Mouse (Mus musculus) heart, embryonic 14.5 days (tissue): ENCODE measurements around the gene Tmem131. TPM values are rescaled to one million over a fixed set of nuclear protein-coding genes. Genes with fewer than 3 reads are reported as not detected.

Experiments
- ATAC-seq: fragments of 200-750 bp; cut with Nextera tagmentation; 2 replicates; pipeline ENCODE4 v1.8.0; 2017; ENCODE audit warnings: low read depth, moderate TSS enrichment; ENCODE audit not compliant: insufficient number of reproducible peaks, insufficient read depth, low FRiP score
- H3K27ac ChIP-seq, 2 experiments: fragments of 200-500 bp in 1 of 2; fragments of 300-500 bp in 1 of 2; sonication (generic) in 1 of 2; replicated peaks in 1 of 2; 2 replicates each; pipeline ENCODE4 v1.5.1; 2012 to 2014; ENCODE audit warnings: low read depth in 2 of 2, low read length in 2 of 2, control low read depth in 1 of 2, mild to moderate bottlenecking in 1 of 2, mixed read lengths in 1 of 2; ENCODE audit not compliant: control insufficient read depth in 1 of 2, insufficient read depth in 1 of 2
- H3K27me3 ChIP-seq: fragments of 300-500 bp; sonication (generic); 2 replicates; pipeline ENCODE4 v1.6.1; 2014; ENCODE audit warnings: mild to moderate bottlenecking, low read length, control low read depth; ENCODE audit not compliant: control insufficient read depth, insufficient read depth
- H3K36me3 ChIP-seq: fragments of 300-500 bp; sonication (generic); 2 replicates; pipeline ENCODE4 v1.6.1; 2014; ENCODE audit warnings: mild to moderate bottlenecking, control low read depth, low read length, mixed read lengths; ENCODE audit not compliant: control insufficient read depth, insufficient read depth
- H3K4me1 ChIP-seq, 2 experiments: fragments of 200-500 bp in 1 of 2; fragments of 300-500 bp in 1 of 2; sonication (generic) in 1 of 2; 2 replicates each; pipeline ENCODE4 v1.6.1; 2012 to 2014; ENCODE audit warnings: low read length in 2 of 2, control low read depth in 1 of 2, mixed read lengths in 1 of 2; ENCODE audit not compliant: control insufficient read depth in 2 of 2, insufficient read depth in 2 of 2
- H3K4me2 ChIP-seq: fragments of 300-500 bp; sonication (generic); 2 replicates; pipeline ENCODE4 v1.6.1; 2014; ENCODE audit warnings: mild to moderate bottlenecking, low read length
- H3K4me3 ChIP-seq, 2 experiments: fragments of 200-500 bp in 1 of 2; fragments of 300-500 bp in 1 of 2; sonication (generic) in 1 of 2; 2 replicates each; pipeline ENCODE4 v1.5.1; 2012 to 2014; ENCODE audit warnings: low read length in 2 of 2, mild to moderate bottlenecking in 2 of 2, control low read depth in 1 of 2, low read depth in 1 of 2, moderate library complexity in 1 of 2; ENCODE audit not compliant: control insufficient read depth in 1 of 2, insufficient read depth in 1 of 2
- H3K9ac ChIP-seq: fragments of 300-500 bp; sonication (generic); 2 replicates; pipeline ENCODE4 v1.6.1; 2014; ENCODE audit warnings: mild to moderate bottlenecking, low read length
- H3K9me3 ChIP-seq: fragments of 300-500 bp; sonication (generic); 2 replicates; pipeline ENCODE4 v1.6.1; 2016; ENCODE audit warnings: low read length, control low read depth; ENCODE audit not compliant: control insufficient read depth
- WGBS: fragments of 180-500 bp; shearing (Covaris S2); extraction: QIAGEN DNeasy Blood & Tissue Kit; methylation state at CpG from one replicate; pipeline ENCODE4 v1.1.7; 2014; 5-methylcytosine and 5-hydroxymethylcytosine counted together
- polyA plus RNA-seq: library from polyadenylated mRNA; unstranded; fragments of >200 nt; fragmentation: Nextera tagmentation; extraction: Ambion mirVana; gene quantifications from 2 replicates; pipeline ENCODE4 v1.2.1, GENCODE M21; 2014

Tmem131 gene
- polyA plus RNA-seq: 9.5 and 10.0 TPM in 2 replicates

- H3K4me1 ChIP-seq: 0 out of 4 replicates have a peak, but pooled peaks cover 0 to 5% of the 10 kb centered on the region in 2 experiments
- no peak for ATAC-seq
- no peak within 1 kb of the TSS for H3K4me3 ChIP-seq
- H3K27me3 ChIP-seq: no peaks in the 10 kb centered on the region
- no peaks in the 10 kb centered on the region for H3K9me3 ChIP-seq
- H3K9ac ChIP-seq: no peak within 1 kb of the TSS
- 29% methylated on average over 5 of the region's 5 CpGs for WGBS
- no peaks in the 10 kb centered on the region for H3K36me3 ChIP-seq
- H3K27ac ChIP-seq: no peak within 1 kb of the TSS
- H3K4me2 ChIP-seq: no peak within 1 kb of the TSS
These were observed at the start of gene Tmem131 for GRCm38 (mm10) chr1:36943653-36944052. Gene Tmem131, minus strand, starts transcription at chr1:36943666.

- Histone ChIP-seq H3K4me1 (no peaks in the 10 kb centered on the region), H3K36me3 (no peaks in the 10 kb centered on the region), H3K9ac (no peak overlapping the region), H3K4me3 (no peak overlapping the region), H3K9me3 (no peaks in the 10 kb centered on the region), H3K27ac (no peak overlapping the region), H3K4me2 (no peak overlapping the region), H3K27me3 (no peaks in the 10 kb centered on the region)
- no peak for ATAC-seq
- WGBS: 77% methylated on average over 6 of the region's 6 CpGs
These were observed 45.1 kb upstream of the Tmem131 start for GRCm38 (mm10) chr1:36988561-36988960.

DNA sequence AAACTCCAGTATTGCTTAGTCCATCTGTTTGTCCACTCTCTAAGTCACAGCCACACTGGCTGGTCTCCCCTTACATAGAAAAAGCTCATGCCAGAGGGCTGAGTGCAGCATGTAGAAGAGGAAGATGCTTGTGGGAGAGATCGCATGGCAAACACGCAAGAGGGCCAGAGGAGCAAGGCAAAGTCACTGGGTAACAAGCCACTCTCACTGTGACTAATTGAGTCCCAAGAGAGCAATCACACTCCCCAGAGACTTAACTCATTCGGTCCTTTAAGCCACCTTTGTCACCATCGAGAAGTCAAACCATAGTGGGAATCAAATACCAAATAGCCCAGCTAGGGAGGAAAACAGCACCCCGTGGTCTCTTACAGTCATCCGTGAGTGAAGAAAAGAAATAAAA, 44.7 kb upstream of the Tmem131 start:
- Histone ChIP-seq H3K4me3 (no peak overlapping the region), H3K4me1 (no peaks in the 10 kb centered on the region), H3K9me3 (no peaks in the 10 kb centered on the region), H3K36me3 (no peaks in the 10 kb centered on the region), H3K4me2 (no peak overlapping the region), H3K9ac (no peak overlapping the region), H3K27me3 (no peaks in the 10 kb centered on the region), H3K27ac (no peak overlapping the region)
- 85% methylated on average over 6 of the region's 6 CpGs for WGBS
- ATAC-seq: no peak

DNA sequence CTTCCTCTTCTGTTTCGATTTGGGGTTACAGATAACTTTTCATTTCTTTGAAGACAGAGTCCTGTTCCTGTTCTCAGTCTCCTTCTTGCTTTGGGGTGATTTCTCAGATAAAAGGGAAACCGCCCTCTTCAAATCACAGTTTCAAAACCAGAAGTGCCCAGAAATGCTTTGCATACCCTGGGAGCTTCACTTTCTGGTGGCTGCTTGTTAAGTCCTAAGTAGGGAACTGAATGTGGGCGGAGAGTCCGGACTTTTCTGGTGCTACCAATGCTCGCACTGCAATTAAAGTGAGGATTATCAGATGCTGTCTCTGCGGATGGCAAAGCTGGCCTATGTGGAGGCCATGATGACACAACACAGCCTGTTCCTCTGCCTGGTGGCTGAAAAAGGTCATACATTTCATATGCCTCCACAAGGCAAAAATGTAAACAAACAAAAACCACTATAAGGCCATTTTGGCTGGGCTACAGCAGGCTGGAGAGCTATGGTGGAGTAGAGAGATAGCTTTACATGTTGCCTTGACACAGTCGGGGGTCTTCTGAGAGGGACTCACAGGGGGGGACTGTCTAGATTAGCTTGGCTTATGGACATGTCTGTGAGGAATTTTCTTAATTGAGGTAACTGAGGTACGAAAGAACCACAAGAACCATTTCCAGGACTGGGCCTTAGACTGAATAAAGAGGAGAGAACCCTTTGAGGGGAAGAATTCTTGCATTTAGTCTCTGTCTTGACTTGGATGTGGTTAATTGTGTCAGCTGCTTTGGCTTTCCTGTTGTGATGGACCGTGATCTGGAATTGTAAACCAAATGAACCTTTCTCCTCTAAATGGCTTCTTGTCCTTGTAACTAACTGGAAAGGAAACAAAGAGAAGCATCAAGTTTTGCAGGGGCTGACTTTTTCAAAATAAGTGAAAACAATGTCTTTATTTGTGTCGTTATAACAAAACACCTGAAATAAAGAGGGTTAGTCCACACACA, 44.0 kb upstream of the Tmem131 start:
- Histone ChIP-seq H3K4me2 (no peak overlapping the region), H3K9me3 (no peaks in the 10 kb centered on the region), H3K27me3 (no peaks in the 10 kb centered on the region), H3K36me3 (no peaks in the 10 kb centered on the region), H3K9ac (no peak overlapping the region), H3K4me3 (no peak overlapping the region), H3K27ac (no peak overlapping the region), H3K4me1 (no peaks in the 10 kb centered on the region)
- WGBS: 77% methylated on average over 10 of the region's 10 CpGs
- no peak for ATAC-seq

DNA sequence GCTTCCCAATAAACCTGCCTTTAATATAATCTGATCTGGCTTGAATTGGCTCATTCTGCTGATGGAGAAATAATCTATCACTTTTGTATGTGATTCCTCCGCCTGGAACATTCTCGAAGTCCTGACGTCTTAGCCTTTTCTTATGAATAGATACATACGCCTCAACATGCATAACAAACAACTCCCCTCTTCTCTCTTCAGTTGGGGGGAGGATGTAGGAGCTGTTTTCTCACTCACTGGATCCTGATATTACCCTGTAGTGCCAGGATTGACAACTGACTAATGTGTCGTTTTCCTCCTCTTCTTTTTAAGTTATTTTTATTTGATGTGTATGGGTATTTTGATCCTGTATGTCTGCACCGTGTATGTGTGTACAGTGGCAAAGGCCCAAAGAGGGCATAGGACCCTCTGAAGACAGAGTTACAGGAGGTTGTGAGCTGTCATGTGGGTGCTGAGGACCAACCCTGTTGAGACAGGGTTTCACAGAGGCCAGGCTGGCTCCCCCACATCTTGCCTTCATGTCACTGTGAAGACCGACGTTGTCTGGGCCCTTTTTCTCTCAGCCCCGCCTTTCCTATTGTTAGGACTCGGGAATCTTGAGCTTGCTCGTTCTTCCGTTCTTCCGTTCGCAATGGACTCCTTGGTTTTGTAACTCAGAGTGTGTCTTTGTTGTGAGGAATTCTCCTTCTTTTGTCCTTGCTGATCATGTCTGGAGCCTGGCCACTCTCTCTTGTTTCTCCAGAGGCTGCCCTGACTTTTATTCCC, 43.1 kb upstream of the Tmem131 start:
- Histone ChIP-seq H3K27me3 (no peaks in the 10 kb centered on the region), H3K27ac (no peak overlapping the region), H3K4me3 (no peak overlapping the region), H3K9ac (no peak overlapping the region), H3K4me1 (no peaks in the 10 kb centered on the region), H3K36me3 (no peaks in the 10 kb centered on the region), H3K4me2 (no peak overlapping the region), H3K9me3 (no peaks in the 10 kb centered on the region)
- 68% methylated on average over 14 of the region's 14 CpGs for WGBS
- no peak for ATAC-seq

DNA sequence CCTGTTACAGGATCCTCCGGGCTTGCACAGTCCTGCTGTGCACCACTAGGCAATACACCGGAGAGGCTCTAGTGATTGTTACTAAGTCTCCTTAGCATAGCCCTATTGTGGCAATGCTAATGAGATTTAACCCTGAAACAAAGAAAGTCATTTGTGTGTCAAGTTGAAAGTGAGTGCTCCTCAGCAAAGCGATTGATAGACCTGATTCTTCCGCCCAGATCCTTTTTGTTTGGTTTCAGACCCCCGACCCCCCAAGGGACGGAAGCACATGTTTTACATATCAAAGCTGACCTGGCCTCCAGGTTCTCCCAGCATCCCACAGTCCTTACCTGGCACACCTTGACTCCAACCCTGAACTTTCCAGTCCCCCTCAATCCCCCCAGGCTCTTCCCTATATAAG, 42.4 kb upstream of the Tmem131 start:
- Histone ChIP-seq H3K9me3 (no peaks in the 10 kb centered on the region), H3K36me3 (no peaks in the 10 kb centered on the region), H3K4me2 (no peak overlapping the region), H3K27ac (no peak overlapping the region), H3K4me3 (no peak overlapping the region), H3K4me1 (no peaks in the 10 kb centered on the region), H3K9ac (no peak overlapping the region), H3K27me3 (no peaks in the 10 kb centered on the region)
- no peak for ATAC-seq
- WGBS: 56% methylated on average over 6 of the region's 6 CpGs

DNA sequence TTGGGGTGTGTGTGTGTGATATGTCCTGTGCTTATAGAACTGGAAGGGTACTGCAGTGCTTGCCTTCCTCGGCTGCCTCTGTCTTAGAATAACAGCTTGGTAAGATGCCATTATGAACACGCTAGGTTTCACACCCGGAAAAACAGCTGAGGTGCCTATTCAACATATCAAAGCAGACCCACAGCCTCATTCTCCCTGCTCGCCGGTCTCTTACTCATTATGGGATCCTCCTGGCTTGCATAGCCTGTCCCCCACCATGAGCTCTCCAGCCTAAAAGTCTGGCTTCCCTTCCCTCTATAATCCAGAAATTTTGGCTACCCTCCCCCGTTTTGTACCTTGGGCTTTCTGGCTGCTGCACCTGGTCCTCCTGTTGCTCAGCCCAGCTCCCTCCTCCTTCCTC, 40.9 kb upstream of the Tmem131 start:
- no peak overlapping the region for H3K9ac ChIP-seq
- H3K4me1 ChIP-seq: no peaks in the 10 kb centered on the region
- no peaks in the 10 kb centered on the region for H3K27me3 ChIP-seq
- no peaks in the 10 kb centered on the region for H3K36me3 ChIP-seq
- H3K4me3 ChIP-seq: no peak overlapping the region
- no peak overlapping the region for H3K27ac ChIP-seq
- no peaks in the 10 kb centered on the region for H3K9me3 ChIP-seq
- WGBS: 30% methylated on average over 6 of the region's 6 CpGs
- ATAC-seq: no peak
- no peak overlapping the region for H3K4me2 ChIP-seq
